In genomic region chr2:33783419-33783818, GRCm38 (mm10) we compare ENCODE assay signal across 10 mouse cellular contexts.
DNase-seq lines count a peak whose midpoint lies in the region; ATAC-seq and TF ChIP-seq lines count a peak whose summit lies in the region.
"Had no signal": no experiment of that assay in that cellular context is flagged by ENCODE, and none has a peak within 500 bp of the region (broad histone marks: within the 10 kb centered on the region; RNA-seq: fewer than 3 reads in every experiment).

No protein-coding gene starts in this region.

- TF ChIP-seq CTCF in hindbrain, postnatal 0 days (IDR thresholded peaks at IDR 0.05; ENCODE audit: low read depth) = no peak

- 0 out of 2 replicates have a peak overlapping the region, but pooled peaks have one; percentile 25 for H3K9ac ChIP-seq in hindbrain, embryonic 13.5 days
- no peak overlapping the region for H3K9ac ChIP-seq in hindbrain, postnatal 0 days (replicated peaks; ENCODE audit: low read length)
- no peak overlapping the region for H3K9ac ChIP-seq in intestine, embryonic 16.5 days (ENCODE audit: low read depth, low read length)

- H3K4me2 ChIP-seq in hindbrain, embryonic 13.5 days = no peak overlapping the region
- H3K4me2 ChIP-seq in hindbrain, postnatal 0 days (ENCODE audit: low read depth, low read length) = no peak overlapping the region
- H3K4me2 ChIP-seq in intestine, embryonic 16.5 days (ENCODE audit: low read depth, low read length) = no peak overlapping the region

- peaks cover 13% of the 10 kb centered on the region for H3K36me3 ChIP-seq in hindbrain, embryonic 13.5 days
- H3K36me3 ChIP-seq in hindbrain, postnatal 0 days (ENCODE audit: insufficient read depth, low read length) = no peaks in the 10 kb centered on the region
- peaks cover 17% of the 10 kb centered on the region for H3K36me3 ChIP-seq in intestine, embryonic 16.5 days (ENCODE audit: control insufficient read depth, insufficient read depth, low read length)

- H3K9me3 ChIP-seq in hindbrain, embryonic 13.5 days = no peaks in the 10 kb centered on the region
- no peaks in the 10 kb centered on the region for H3K9me3 ChIP-seq in hindbrain, postnatal 0 days (ENCODE audit: low read length)
- peaks cover 12% of the 10 kb centered on the region for H3K9me3 ChIP-seq in intestine, embryonic 16.5 days (ENCODE audit: control insufficient read depth, low read length)

- WGBS in hindbrain, embryonic 13.5 days = 79% methylated on average over 7 of the region's 7 CpGs
- WGBS in hindbrain, postnatal 0 days = 66% methylated on average over 7 of the region's 7 CpGs
- 82% methylated on average over 7 of the region's 7 CpGs for WGBS in intestine, embryonic 16.5 days

- peak overlapping the region; percentile 61 for H3K27ac ChIP-seq in hindbrain, embryonic 13.5 days
- no peak overlapping the region for H3K27ac ChIP-seq in hindbrain, postnatal 0 days
- H3K27ac ChIP-seq in intestine, embryonic 16.5 days (ENCODE audit: low read length) = no peak overlapping the region

- no peak for ATAC-seq in hindbrain, embryonic 13.5 days (ENCODE audit: low FRiP score)
- no peak for ATAC-seq in hindbrain, postnatal 0 days
- no peak for ATAC-seq in intestine, embryonic 16.5 days

- no peak for DNase-seq in hindbrain, postnatal 0 days (ENCODE audit: low spot score)
- peak; percentile 61 for DNase-seq in cerebellum, adult 11 months
- peak; percentile 66 for DNase-seq in cerebellum, adult 8-10 months
- peak; percentile 13 to 14 for DNase-seq in heart, postnatal 14 days
- DNase-seq in spleen, adult 12 weeks (ENCODE audit: low spot score) = no peak
- no peak for DNase-seq in retina, embryonic 14.5 days (ENCODE audit: low spot score)
- DNase-seq: kidney, postnatal 25 days; left cerebral cortex, postnatal 4 days had no signal

- H3K4me3 ChIP-seq in hindbrain, embryonic 13.5 days = no peak overlapping the region
- no peak overlapping the region for H3K4me3 ChIP-seq in hindbrain, postnatal 0 days (ENCODE audit: low read length)
- H3K4me3 ChIP-seq in intestine, embryonic 16.5 days (ENCODE audit: low read length) = no peak overlapping the region

- no peaks in the 10 kb centered on the region for H3K27me3 ChIP-seq in hindbrain, embryonic 13.5 days
- no peaks in the 10 kb centered on the region for H3K27me3 ChIP-seq in hindbrain, postnatal 0 days (ENCODE audit: insufficient read depth, low read length)
- no peaks in the 10 kb centered on the region for H3K27me3 ChIP-seq in intestine, embryonic 16.5 days (replicated peaks; ENCODE audit: control insufficient read depth, insufficient read depth, low read length)

- H3K4me1 ChIP-seq in hindbrain, embryonic 13.5 days (replicated peaks) = peaks cover 70% of the 10 kb centered on the region
- H3K4me1 ChIP-seq in hindbrain, postnatal 0 days (ENCODE audit: insufficient read depth, low read length) = peaks cover 19% of the 10 kb centered on the region; the same call in 1 of the 2 replicates
- H3K4me1 ChIP-seq in intestine, embryonic 16.5 days (ENCODE audit: control insufficient read depth, insufficient read depth, low read length) = peaks cover 8% of the 10 kb centered on the region

- intact Hi-C loops in heart, postnatal 14 days (cut with DNase I) = no loop called here

Comparison
In these comparisons a context has a peak if more than half of its experiments do, and no peak if none do; other contexts are left out.
1. DNase-seq: peak in cerebellum, adult 11 months (single experiment), cerebellum, adult 8-10 months (single experiment) and heart, postnatal 14 days (2 of 2); none in hindbrain, postnatal 0 days (single experiment), spleen, adult 12 weeks (single experiment) and retina, embryonic 14.5 days (single experiment).